Mouse (Mus musculus): ENCODE results near the gene Dcp1b. TPM values are rescaled to one million over a fixed set of nuclear protein-coding genes. Genes with fewer than 3 reads are reported as not detected.

The Dcp1b gene
- 6.1 and 6.7 TPM in 2 replicates for polyA plus RNA-seq (2015; fragmentation: Nextera tagmentation; extraction: Ambion mirVana)

DNA sequence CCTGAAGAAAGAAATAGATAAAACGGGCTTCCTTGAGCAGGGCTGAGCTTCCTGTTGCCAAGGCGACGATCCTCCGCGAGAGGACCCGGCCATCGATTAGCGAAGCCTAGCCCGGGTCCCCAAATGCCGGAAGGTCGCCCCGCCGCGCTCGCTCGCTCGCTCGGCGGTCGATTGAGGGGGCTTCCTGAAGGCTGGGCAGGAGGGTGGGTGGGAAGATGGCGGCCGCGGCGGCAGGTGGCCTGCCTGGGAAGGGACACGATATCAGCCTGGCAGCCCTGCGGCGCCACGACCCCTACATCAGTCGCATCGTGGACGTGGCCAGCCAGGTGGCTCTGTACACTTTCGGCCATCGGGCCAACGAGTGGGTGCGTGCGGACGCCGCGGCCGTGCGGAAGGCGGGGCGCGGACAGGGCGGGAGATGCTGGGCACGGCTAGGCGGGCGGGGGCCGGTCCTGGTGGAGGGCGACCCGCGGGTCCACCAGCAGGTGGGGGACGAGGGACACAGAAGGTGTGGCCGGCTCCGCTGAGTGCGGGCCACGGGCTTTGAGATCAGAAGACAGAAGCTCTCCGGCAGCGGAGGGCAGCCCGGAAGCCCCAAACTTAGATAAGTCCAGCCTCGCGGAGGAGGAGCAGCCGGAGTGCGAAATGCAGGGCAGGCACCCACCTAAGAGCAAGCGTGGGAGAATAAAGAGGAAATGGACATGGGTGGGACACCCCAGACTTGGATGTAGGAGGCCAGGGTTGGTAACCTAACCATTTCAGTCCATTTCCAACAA, at the start of gene Dcp1b:
TSS of gene Dcp1b (plus strand) at position 176 of the 776 bp plus-strand sequence.
- Histone ChIP-seq H3K4me3 (replicated peaks) (peak within 1 kb of the TSS; percentile 76), H3K4me2 (replicated peaks) (peak within 1 kb of the TSS; percentile 61), H3K27me3 (replicated peaks) (no peaks in the 10 kb centered on the region), H3K27ac (peak within 1 kb of the TSS; percentile 83), H3K4me1 (replicated peaks) (no peaks in the 10 kb centered on the region), H3K9ac (peak within 1 kb of the TSS; percentile 69), H3K9me3 (no peaks in the 10 kb centered on the region), H3K36me3 (no peaks in the 10 kb centered on the region)
- ATAC-seq: peak; percentile 97
- under 1% methylated on average over 65 of the region's 65 CpGs for WGBS

DNA sequence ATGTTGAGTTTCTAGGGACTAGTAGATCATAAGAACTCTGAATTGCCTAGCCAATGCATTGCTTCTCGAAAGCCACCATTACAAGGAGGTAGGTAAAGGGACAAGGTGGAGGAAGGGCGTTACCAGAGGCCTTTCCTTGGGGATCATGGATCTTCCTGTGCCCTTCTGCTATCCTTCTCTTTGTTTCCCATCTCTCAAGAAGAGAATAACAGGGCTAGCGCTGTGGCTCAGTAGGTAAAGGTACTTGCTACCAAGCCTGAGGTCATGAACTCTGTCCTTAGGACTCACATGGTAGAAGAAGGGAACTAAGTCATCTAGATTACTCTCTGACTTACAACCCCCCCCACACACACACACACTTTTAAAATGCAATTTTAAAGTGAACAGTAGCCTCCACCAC, 48.1 kb upstream of the Dcp1b start:
- Histone ChIP-seq H3K27me3 (replicated peaks) (no peaks in the 10 kb centered on the region), H3K27ac (no peak overlapping the region), H3K4me2 (replicated peaks) (no peak overlapping the region), H3K36me3 (no peaks in the 10 kb centered on the region), H3K4me3 (replicated peaks) (no peak overlapping the region), H3K9ac (no peak overlapping the region), H3K4me1 (replicated peaks) (no peaks in the 10 kb centered on the region), H3K9me3 (no peaks in the 10 kb centered on the region)
- ATAC-seq: no peak
- WGBS: 93% methylated on average over 3 of the region's 3 CpGs

DNA sequence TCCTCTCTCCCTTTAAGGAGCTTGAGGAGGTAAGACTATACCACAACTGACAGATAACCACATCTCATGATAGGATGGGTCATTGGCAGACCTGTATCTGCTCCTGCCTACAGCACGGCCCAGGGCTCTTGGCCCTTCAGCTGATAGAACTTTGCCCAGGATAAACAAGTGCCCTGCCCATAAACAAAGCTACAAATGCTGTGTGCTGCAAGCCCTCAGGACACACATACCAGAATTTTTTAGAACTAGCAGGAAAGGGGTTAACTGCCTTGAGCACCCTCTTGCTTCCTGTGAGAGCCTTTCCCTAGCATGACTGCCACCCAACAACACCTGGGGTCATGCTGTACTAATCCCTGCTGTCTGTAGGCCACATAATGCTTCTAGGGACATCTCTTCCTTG, 47.0 kb upstream of the Dcp1b start:
- ATAC-seq: no peak
- H3K9ac ChIP-seq: no peak overlapping the region
- H3K4me2 ChIP-seq (replicated peaks): no peak overlapping the region
- H3K4me1 ChIP-seq (replicated peaks): no peaks in the 10 kb centered on the region
- H3K27ac ChIP-seq: no peak overlapping the region
- no peaks in the 10 kb centered on the region for H3K36me3 ChIP-seq
- H3K9me3 ChIP-seq: no peaks in the 10 kb centered on the region
- no peaks in the 10 kb centered on the region for H3K27me3 ChIP-seq (replicated peaks)
- 71% methylated on average over 1 of the region's 1 CpGs for WGBS
- H3K4me3 ChIP-seq (replicated peaks): no peak overlapping the region

DNA sequence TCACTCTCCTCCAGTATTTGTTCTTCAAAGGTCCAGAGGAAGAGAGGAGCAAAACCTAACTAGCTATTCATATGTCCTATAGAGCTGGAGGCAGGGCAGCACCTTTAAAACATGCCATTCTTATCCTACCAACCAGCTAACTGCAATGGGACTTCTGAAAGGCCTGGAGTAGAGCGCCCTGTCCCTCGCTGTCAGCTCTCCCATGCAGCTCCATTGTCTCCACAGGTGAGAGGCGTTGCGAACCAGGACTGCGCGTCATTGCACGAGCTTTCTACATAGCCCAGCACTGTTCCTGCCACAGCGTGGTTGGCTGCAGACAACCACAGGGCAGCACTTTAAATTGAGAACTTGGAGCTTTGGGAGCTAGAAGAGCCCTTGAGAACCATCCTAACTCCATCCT, 46.5 kb upstream of the Dcp1b start:
- Histone ChIP-seq H3K4me3 (replicated peaks) (no peak overlapping the region), H3K4me1 (replicated peaks) (no peaks in the 10 kb centered on the region), H3K4me2 (replicated peaks) (no peak overlapping the region), H3K9ac (no peak overlapping the region), H3K9me3 (no peaks in the 10 kb centered on the region), H3K36me3 (no peaks in the 10 kb centered on the region), H3K27me3 (replicated peaks) (no peaks in the 10 kb centered on the region), H3K27ac (no peak overlapping the region)
- WGBS: 84% methylated on average over 8 of the region's 8 CpGs
- no peak for ATAC-seq

DNA sequence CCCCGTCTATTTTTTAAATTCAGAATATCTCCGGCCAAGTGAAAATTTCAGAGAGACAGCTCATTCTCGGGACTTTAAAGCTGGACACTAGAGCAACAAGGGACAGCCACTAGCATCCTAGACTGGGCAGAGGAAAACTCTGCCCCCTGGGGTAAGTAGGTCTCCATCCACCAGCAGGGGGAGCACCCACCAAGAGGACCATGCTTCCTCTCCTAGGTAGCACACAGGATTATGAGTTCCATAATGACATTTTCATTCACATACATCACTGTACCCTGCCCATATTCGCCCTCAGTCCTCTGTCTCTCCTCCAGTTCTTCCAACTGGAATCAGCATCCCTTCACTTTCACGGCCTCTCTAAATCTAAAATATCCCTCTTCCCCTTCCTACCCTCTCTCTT, 45.4 kb upstream of the Dcp1b start:
- H3K4me2 ChIP-seq (replicated peaks): no peak overlapping the region
- H3K27me3 ChIP-seq (replicated peaks): no peaks in the 10 kb centered on the region
- H3K36me3 ChIP-seq: no peaks in the 10 kb centered on the region
- H3K9ac ChIP-seq: no peak overlapping the region
- ATAC-seq: no peak
- no peak overlapping the region for H3K4me3 ChIP-seq (replicated peaks)
- 84% methylated on average over 5 of the region's 5 CpGs for WGBS
- no peaks in the 10 kb centered on the region for H3K4me1 ChIP-seq (replicated peaks)
- no peaks in the 10 kb centered on the region for H3K9me3 ChIP-seq
- H3K27ac ChIP-seq: no peak overlapping the region

DNA sequence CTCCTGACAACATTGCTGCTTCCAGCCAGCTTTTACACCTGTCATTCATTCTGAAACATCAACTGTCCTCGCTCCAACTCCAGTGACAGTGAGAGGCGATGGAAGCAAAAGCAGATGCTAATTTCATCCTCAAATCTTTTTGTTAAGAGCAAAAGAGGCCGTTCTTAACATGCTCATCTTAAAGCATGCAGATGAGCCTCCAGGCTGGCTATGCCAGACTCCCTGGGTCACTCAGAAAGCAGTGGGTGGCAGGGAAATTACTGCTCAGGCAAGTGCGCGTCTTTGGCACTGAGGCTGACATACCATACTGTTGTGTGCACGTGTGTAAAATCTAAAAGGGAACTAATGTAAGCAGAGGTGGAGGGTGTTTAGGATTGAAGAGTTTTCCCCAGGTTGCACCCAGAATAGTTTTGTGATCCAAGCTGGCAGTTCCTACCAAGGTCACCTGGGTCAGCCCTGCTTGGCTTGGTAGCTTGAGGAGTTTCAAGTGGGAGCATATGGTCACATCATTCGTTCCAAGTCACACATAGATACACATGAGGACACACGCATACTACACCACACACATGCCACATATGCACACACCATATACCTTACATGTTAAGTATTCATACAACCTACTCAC, 42.8 kb upstream of the Dcp1b start:
- Histone ChIP-seq H3K27me3 (replicated peaks) (no peaks in the 10 kb centered on the region), H3K36me3 (no peaks in the 10 kb centered on the region), H3K4me1 (replicated peaks) (no peaks in the 10 kb centered on the region), H3K9me3 (no peaks in the 10 kb centered on the region), H3K4me2 (replicated peaks) (no peak overlapping the region), H3K9ac (no peak overlapping the region), H3K4me3 (replicated peaks) (no peak overlapping the region), H3K27ac (no peak overlapping the region)
- 79% methylated on average over 8 of the region's 8 CpGs for WGBS
- no peak for ATAC-seq

DNA sequence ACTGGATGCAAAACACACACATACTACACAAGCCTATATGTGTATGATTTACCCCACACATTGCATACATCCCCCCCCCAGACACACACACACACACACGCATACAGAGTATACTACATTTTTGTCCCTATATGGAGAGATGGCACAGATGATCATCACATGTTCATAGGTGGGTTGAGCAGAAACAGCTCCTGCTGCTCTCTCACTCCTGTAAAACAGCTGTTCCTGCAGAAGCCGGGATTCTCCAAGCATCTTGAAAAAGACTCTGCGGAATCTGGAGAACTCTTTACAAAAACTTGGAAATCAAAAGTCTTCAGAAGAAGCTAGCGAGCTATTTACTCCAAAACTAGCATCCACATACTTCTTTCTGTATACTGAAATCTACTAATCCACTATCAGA, 42.2 kb upstream of the Dcp1b start:
- Histone ChIP-seq H3K9me3 (no peaks in the 10 kb centered on the region), H3K36me3 (no peaks in the 10 kb centered on the region), H3K4me3 (replicated peaks) (no peak overlapping the region), H3K27ac (no peak overlapping the region), H3K4me1 (replicated peaks) (no peaks in the 10 kb centered on the region), H3K4me2 (replicated peaks) (no peak overlapping the region), H3K9ac (no peak overlapping the region), H3K27me3 (replicated peaks) (no peaks in the 10 kb centered on the region)
- 83% methylated on average over 4 of the region's 4 CpGs for WGBS
- no peak for ATAC-seq

DNA sequence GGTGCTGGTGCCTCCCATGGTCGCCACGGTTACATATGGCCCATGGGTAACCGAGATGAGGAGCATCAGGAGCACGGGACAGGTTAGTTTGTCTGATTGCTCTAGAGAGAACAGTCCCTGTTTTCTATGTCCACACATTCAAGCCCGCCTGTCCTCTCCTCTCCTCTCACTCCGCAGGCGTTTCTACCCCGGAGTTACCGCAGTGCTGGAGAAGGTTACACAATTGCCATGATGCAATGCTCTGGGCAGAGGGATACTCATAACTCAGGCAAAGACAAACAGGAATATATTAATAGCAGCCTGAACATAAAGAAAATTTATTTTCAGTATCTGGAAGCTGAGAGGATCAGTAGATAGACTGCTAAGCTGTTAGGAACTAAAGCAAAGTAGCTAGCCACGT, 37.3 kb upstream of the Dcp1b start:
- H3K27me3 ChIP-seq (replicated peaks): no peaks in the 10 kb centered on the region
- H3K36me3 ChIP-seq: no peaks in the 10 kb centered on the region
- no peak overlapping the region for H3K4me2 ChIP-seq (replicated peaks)
- ATAC-seq: no peak
- no peaks in the 10 kb centered on the region for H3K4me1 ChIP-seq (replicated peaks)
- H3K27ac ChIP-seq: no peak overlapping the region
- WGBS: 67% methylated on average over 10 of the region's 10 CpGs
- H3K9ac ChIP-seq: no peak overlapping the region
- no peak overlapping the region for H3K4me3 ChIP-seq (replicated peaks)
- no peaks in the 10 kb centered on the region for H3K9me3 ChIP-seq

DNA sequence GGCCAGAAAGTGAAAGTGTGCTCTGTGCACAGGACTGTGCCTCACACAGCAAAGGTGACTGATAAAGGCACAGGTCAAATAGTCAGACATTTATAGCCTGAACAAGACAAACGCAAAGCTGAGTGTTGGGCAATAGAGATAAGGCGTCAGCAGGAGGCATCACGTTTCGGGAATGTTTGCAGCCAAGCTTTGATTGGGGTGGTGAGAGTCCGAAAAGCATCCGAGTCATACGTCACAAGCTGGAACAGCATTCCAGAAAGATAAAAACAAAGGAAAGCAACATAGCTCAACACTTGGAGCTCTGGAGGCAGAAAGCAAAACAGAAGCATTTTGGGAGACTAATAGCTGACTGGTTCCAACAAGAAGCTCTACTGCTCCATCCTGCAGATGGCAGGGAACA, 35.5 kb upstream of the Dcp1b start:
- Histone ChIP-seq H3K9me3 (no peaks in the 10 kb centered on the region), H3K4me2 (replicated peaks) (no peak overlapping the region), H3K27me3 (replicated peaks) (no peaks in the 10 kb centered on the region), H3K27ac (no peak overlapping the region), H3K36me3 (no peaks in the 10 kb centered on the region), H3K9ac (no peak overlapping the region), H3K4me1 (replicated peaks) (no peaks in the 10 kb centered on the region), H3K4me3 (replicated peaks) (no peak overlapping the region)
- WGBS: 22% methylated on average over 7 of the region's 7 CpGs
- ATAC-seq: no peak

DNA sequence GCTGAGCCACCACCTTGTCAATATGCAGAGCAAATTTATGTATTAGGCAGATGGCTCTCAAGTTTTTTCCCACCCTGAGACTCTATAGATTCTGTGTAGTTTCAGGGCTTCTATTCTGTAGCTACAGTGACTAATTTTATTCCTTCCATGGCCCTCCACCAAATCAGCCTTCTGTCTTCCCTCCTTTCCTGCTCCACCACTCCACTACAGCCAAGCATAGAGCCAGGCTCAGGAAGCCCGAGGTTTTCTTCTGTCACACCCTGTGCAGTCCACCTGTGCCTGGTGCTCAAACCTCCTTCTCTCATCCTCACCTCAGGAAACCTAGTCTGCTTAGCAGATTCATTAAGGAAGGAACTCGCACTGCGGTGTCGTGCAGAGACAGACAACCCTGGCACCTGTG, 29.9 kb upstream of the Dcp1b start:
- WGBS: 17% methylated on average over 4 of the region's 4 CpGs
- Histone ChIP-seq H3K36me3 (no peaks in the 10 kb centered on the region), H3K9ac (no peak overlapping the region), H3K27ac (no peak overlapping the region), H3K9me3 (no peaks in the 10 kb centered on the region), H3K27me3 (replicated peaks) (no peaks in the 10 kb centered on the region), H3K4me2 (replicated peaks) (no peak overlapping the region), H3K4me3 (replicated peaks) (no peak overlapping the region), H3K4me1 (replicated peaks) (no peaks in the 10 kb centered on the region)
- ATAC-seq: no peak

DNA sequence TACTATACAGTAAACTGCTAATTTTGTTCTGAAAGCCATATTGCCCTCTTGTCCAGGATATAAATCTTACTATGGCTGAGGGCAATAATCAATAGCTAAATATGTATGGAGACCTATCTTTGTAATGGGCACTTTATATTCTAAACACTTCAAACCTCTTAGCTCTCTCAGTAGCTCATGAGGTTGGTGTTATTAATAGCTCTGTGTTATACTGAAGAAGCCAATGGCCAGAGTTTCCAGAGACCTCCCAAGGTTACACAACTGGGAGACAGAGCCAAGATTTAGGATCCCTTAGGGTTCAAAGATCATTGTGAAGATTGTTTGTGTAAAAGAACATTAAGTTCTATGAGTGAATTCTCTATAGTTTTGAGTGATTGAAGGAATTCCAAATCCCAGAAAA, 9.4 kb upstream of the Dcp1b start:
- no peaks in the 10 kb centered on the region for H3K27me3 ChIP-seq (replicated peaks)
- no peak for ATAC-seq
- H3K27ac ChIP-seq: no peak overlapping the region
- H3K36me3 ChIP-seq: no peaks in the 10 kb centered on the region
- H3K9ac ChIP-seq: no peak overlapping the region
- no peaks in the 10 kb centered on the region for H3K9me3 ChIP-seq
- H3K4me1 ChIP-seq (replicated peaks): no peaks in the 10 kb centered on the region
- no peak overlapping the region for H3K4me2 ChIP-seq (replicated peaks)
- H3K4me3 ChIP-seq (replicated peaks): no peak overlapping the region

DNA sequence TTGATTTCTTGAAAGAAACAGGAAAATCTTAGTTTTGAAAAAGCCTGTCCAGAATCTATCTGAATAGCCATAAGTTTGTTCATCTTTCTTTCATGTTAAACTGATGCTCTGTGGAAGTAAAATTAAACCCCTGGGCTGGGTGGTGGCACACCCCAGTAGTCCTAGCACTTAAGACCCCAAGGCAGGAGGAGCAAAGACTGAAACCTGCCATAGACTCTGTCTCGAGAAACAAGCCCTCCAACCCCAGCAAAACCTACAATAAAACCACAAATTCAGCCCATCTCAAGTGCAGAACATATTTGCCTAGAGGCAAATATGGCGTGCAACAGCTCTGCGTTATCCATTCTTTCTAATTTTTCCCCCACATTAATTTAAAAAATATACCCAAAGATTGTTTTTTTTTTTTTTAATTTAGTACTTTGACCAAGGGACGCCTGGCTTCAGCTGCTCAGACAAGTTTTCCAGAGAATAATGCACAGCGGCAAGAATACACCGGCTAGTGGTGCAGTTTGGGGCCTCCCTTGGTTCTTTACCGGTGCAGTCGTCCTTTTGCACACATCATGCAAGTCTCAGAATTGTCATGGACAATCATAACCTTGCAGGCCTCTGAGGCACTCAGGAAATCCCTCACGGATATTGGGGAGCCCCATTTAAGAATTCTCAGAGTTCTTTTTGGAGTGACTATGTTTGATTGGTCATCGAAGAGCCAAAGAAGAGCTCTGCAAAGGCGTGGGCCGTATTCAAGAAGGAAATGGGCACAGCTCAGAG, 562 bp upstream of the Dcp1b start:
- WGBS: 53% methylated on average over 12 of the region's 12 CpGs
- H3K36me3 ChIP-seq: no peaks in the 10 kb centered on the region
- H3K4me1 ChIP-seq (replicated peaks): no peaks in the 10 kb centered on the region
- ATAC-seq: no peak
- H3K4me3 ChIP-seq (replicated peaks): peak overlapping the region; percentile 76
- H3K9me3 ChIP-seq: no peaks in the 10 kb centered on the region
- H3K27me3 ChIP-seq (replicated peaks): no peaks in the 10 kb centered on the region
- peak overlapping the region; percentile 61 for H3K4me2 ChIP-seq (replicated peaks)
- no peak overlapping the region for H3K9ac ChIP-seq
- H3K27ac ChIP-seq: peak overlapping the region; percentile 83; the same call in 1 of the 2 replicates

All from intestine, embryonic 15.5 days (tissue).